Mouse (Mus musculus) ES-E14 (cell line): ENCODE results near the gene Hist1h3b. TPM values are rescaled to one million over a fixed set of nuclear protein-coding genes. Genes with fewer than 3 reads are reported as not detected.
"Not testable (repeated sequence)": the region's sequence is repeated elsewhere in the genome, so short reads cannot be mapped to it uniquely, and the experiment has no call there.

Experiments used
- DNase-seq: peaks from one replicate; pipeline ENCODE4 v3.0.0-alpha.2; 2013; ENCODE audit warnings: low read depth, low spot score
- H3K27ac ChIP-seq: 2 replicates; pipeline ENCODE4 v1.5.1; 2012; ENCODE audit warnings: low read depth, mild to moderate bottlenecking, low read length, moderate library complexity, mixed read lengths; ENCODE audit not compliant: poor library complexity, insufficient read depth, severe bottlenecking
- H3K36me3 ChIP-seq: 2 replicates; pipeline ENCODE4 v1.6.1; 2012; ENCODE audit warnings: mild to moderate bottlenecking, low read length, moderate library complexity, mixed read lengths; ENCODE audit not compliant: control insufficient read depth, poor library complexity, insufficient read depth, severe bottlenecking
- H3K4me1 ChIP-seq, 2 experiments: fragments of 150-350 bp in 1 of 2; sonication (generic) in 1 of 2; 2 replicates each; pipeline ENCODE4 v1.6.1; 2012; ENCODE audit warnings: low read length in 2 of 2, mild to moderate bottlenecking in 1 of 2, mixed read lengths in 1 of 2; ENCODE audit not compliant: control insufficient read depth in 2 of 2, insufficient read depth in 2 of 2, poor library complexity in 1 of 2
- H3K4me3 ChIP-seq, 2 experiments: fragments of 150-350 bp in 1 of 2; sonication (generic) in 1 of 2; 2 replicates each; pipeline ENCODE4 v1.5.1; 2012; ENCODE audit warnings: low read length in 2 of 2, low read depth in 1 of 2, mild to moderate bottlenecking in 1 of 2, mixed read lengths in 1 of 2; ENCODE audit not compliant: insufficient read depth in 1 of 2, poor library complexity in 1 of 2, severe bottlenecking in 1 of 2
- H3K9ac ChIP-seq: 2 replicates; pipeline ENCODE4 v1.6.1; 2012; ENCODE audit warnings: low read depth, mild to moderate bottlenecking, low read length, mixed read lengths; ENCODE audit not compliant: poor library complexity, insufficient read depth, severe bottlenecking
- H3K9me3 ChIP-seq: fragments of 150-350 bp; sonication (generic); 2 replicates; pipeline ENCODE4 v1.6.1; 2012; ENCODE audit warnings: low read depth, mild to moderate bottlenecking, low read length; ENCODE audit not compliant: control insufficient read depth, insufficient read depth
- CHD2 ChIP-seq: IDR thresholded peaks from 2 replicates; pipeline ENCODE4 v1.6.1; 2014; ENCODE audit warnings: mild to moderate bottlenecking, low read depth, low read length, inconsistent platforms
- HCFC1 ChIP-seq: IDR thresholded peaks from 2 replicates; pipeline ENCODE4 v1.6.1; 2012; ENCODE audit warnings: low read length, inconsistent platforms, borderline replicate concordance; ENCODE audit not compliant: insufficient read depth
- MAFK ChIP-seq: IDR thresholded peaks from 2 replicates; pipeline ENCODE4 v1.6.1; 2014; ENCODE audit warnings: mild to moderate bottlenecking, low read depth, low read length, inconsistent platforms; ENCODE audit not compliant: insufficient read depth
- ZC3H11A ChIP-seq: IDR thresholded peaks from 2 replicates; pipeline ENCODE4 v1.6.1; 2012; ENCODE audit warnings: low read depth, mild to moderate bottlenecking, inconsistent platforms, low read length, borderline replicate concordance
- ZNF384 ChIP-seq: IDR thresholded peaks from 2 replicates; pipeline ENCODE4 v1.6.1; 2012; ENCODE audit warnings: low read depth, low read length, inconsistent platforms
- in situ Hi-C, 2 experiments: fragments of 600-800 bp; cut with MboI; formaldehyde crosslinking; loops; one replicate each; pipeline ENCODE4 v1.15.1; 2025; ENCODE audit warnings: low sequenced_read_pairs in 2 of 2, inconsistent platforms in 1 of 2; ENCODE audit not compliant: unreplicated experiment in 2 of 2
- total RNA-seq: library from RNA; depleted of rRNA; stranded (reverse); fragments of 300-350 nt; gene quantifications from 2 replicates; pipeline ENCODE4 v1.2.3, GENCODE M21; 2012

Gene Hist1h3b
- total RNA-seq, 1 experiment = 954 TPM

DNA sequence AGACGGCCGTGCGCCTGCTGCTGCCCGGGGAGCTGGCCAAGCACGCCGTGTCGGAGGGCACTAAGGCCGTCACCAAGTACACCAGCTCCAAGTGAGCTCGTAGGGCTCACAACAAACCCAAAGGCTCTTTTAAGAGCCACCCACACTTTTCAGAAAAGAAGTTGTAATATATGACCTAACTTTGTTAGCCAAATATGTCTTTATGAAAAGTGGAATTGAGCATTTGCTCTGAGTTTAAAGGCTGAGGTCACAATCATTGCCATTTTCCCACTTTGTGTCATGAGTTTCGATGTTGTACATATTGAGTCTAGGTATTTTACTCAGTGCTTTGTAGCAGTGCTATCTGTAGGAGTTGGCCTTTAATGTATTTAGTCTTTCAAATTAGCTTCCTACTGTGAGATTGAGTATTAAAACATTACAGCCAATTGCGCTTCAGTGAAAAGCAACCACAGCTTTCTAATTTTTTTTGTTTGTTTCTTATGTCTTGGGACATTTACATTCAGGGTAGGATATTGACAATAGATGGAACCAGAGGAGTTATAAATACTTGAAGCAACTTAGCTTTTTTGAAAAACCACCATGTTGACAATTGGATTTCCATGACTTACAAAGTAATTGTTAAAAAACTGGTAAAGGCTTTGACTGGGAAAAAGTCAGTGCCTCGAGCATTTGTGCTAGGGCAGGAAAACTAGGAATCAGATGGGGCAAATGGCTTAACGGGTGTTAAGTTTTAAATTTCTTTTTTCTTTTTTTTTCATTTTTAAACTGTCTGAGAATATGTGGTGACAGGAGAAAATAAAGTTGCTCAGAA lies 4.8 kb upstream of the Hist1h3b start:
- TF ChIP-seq HCFC1 (no peak), MAFK (no peak), ZC3H11A (no peak), ZNF384 (no peak), CHD2 (peak; percentile 47; the same call in 1 of the 2 replicates)
- DNase-seq = no peak
- Histone ChIP-seq H3K4me3 (peak overlapping the region; percentile 3 to 53), H3K9ac (peak overlapping the region; percentile 85), H3K9me3 (no peaks in the 10 kb centered on the region), H3K27ac (peak overlapping the region; percentile 96), H3K36me3 (no peaks in the 10 kb centered on the region), H3K4me1 (peaks cover 0 to 2% of the 10 kb centered on the region in 2 experiments; a peak in 2 of 4 replicates)
- in situ Hi-C loops = loop anchor here in 1 of 2 experiments (10.0 kb wide), 2 partner anchors 192 to 1712 kb away; partner anchors contain the start of genes Hist1h1d, Hist1h2ah, Hist1h2bk and Hist1h4f

DNA sequence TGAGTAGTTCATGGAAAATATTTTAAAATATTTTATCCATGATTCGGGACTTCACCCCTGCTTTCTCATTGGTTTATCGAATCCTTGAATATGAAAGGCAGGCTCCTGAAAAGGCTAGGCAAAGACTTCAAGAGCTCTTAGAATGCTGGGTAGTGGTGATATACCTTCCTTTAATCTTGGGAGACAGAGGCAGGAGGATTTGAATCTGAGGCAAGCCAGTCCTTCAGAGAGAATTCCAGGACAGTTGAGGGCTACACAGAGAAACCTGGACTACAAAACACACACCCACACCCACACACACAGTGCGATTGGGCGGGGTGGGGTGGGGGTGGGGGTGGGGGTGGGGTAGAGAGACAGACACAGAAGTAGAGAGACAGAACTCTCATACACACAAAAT lies 4.2 kb upstream of the Hist1h3b start:
- Histone ChIP-seq H3K27ac (peak overlapping the region; percentile 96; the same call in 1 of the 2 replicates), H3K9me3 (no peaks in the 10 kb centered on the region), H3K4me3 (peak overlapping the region in 1 of 2 experiments; percentile 27; a peak in 1 of 4 replicates), H3K9ac (peak overlapping the region; percentile 57; the same call in 1 of the 2 replicates), H3K36me3 (no peaks in the 10 kb centered on the region), H3K4me1 (peaks cover 0 to 2% of the 10 kb centered on the region in 2 experiments; a peak in 2 of 4 replicates)
- no peak for TF ChIP-seq CHD2
- DNase-seq = no peak
- in situ Hi-C loops = loop anchor here in 1 of 2 experiments (10.0 kb wide), 2 partner anchors 193 to 1713 kb away; partner anchors contain the start of genes Hist1h1d, Hist1h2ah, Hist1h2bk and Hist1h4f

- Histone ChIP-seq H3K9ac (peak overlapping the region; percentile 32; the same call in 1 of the 2 replicates), H3K36me3 (no peaks in the 10 kb centered on the region), H3K4me3 (no peak overlapping the region), H3K9me3 (no peaks in the 10 kb centered on the region), H3K27ac (no peak overlapping the region; the same call in 1 of the 2 replicates), H3K4me1 (0 out of 4 replicates have a peak, but pooled peaks cover 0 to 2% of the 10 kb centered on the region in 2 experiments)
- in situ Hi-C loops = loop anchor here (10.0 to 25.0 kb wide), 3 partner anchors 195 to 1715 kb away; partner anchors contain the start of genes Hist1h2ah (in 2 of the 2), Hist1h2bk (in 2 of the 2), Hist1h1d (in 1 of the 2) and Hist1h2ag (in 1 of the 2)
- DNase-seq = no peak
- TF ChIP-seq ZC3H11A (no peak), CHD2 (no peak), HCFC1 (no peak), MAFK (no peak), ZNF384 (no peak)
These were observed 2.4 kb upstream of the Hist1h3b start for GRCm38 (mm10) chr13:23749563-23750121.

DNA sequence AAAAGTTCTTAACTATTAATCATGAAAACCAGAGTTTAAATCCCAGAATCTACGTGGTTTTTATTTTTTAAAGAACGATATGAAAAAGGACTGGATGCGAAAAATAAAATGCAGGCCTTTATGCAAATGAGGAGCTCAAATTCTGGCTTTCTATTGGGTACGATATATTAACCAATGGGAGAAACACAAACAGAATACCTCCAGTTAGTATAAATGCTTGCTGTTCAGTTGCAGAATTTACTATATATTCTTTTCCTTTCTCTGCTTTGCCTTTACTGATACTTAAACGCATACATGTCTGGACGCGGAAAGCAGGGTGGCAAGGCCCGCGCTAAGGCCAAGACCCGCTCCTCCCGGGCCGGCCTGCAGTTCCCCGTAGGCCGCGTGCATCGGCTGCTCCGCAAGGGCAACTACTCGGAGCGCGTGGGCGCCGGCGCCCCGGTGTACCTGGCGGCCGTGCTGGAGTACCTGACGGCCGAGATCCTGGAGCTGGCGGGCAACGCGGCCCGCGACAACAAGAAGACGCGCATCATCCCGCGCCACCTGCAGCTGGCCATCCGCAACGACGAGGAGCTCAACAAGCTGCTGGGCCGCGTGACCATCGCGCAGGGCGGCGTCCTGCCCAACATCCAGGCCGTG lies 1.1 kb upstream of the Hist1h3b start, which contains the start of gene Hist1h2ab:
Gene Hist1h2ab, plus strand, starts transcription at position 288 of the 639 bp plus-strand sequence.
- DNase-seq, H3K9me3 ChIP-seq, H3K36me3 ChIP-seq, H3K4me1 ChIP-seq: not testable (repeated sequence)
- in situ Hi-C loops = loop anchor here in 1 of 2 experiments (25.0 kb wide), 1 partner anchor 1714 kb away; the partner anchor contains the start of genes Hist1h2ag, Hist1h2ah, Hist1h2bj and Hist1h2bk
- H3K9ac ChIP-seq = peak within 1 kb of the TSS; percentile 84
- peak within 1 kb of the TSS; percentile 63 to 67 for H3K4me3 ChIP-seq
- peak; percentile 80; the same call in 1 of the 2 replicates for TF ChIP-seq CHD2
- peak within 1 kb of the TSS; percentile 94 for H3K27ac ChIP-seq
